Mouse (Mus musculus) CD8-positive naive resting alpha-beta T cell, adult 2 months (primary cell): Measurements from ENCODE around the gene Cysrt1.

ENCODE experiments used
- DNase-seq, 2 experiments: peaks; one replicate each; pipeline ENCODE4 v3.0.0; 2022; ENCODE audit warnings: low read depth in 2 of 2, low spot score in 2 of 2

The Cysrt1 gene

GRCm38 (mm10) chr2:25238106-25238505, 4.1 kb downstream of the Cysrt1 start:
- no peak for DNase-seq

- DNase-seq: no peak
Observed at GRCm38 (mm10) chr2:25237522-25237921, 4.7 kb downstream of the Cysrt1 start.

GRCm38 (mm10) chr2:25236614-25237013, 5.6 kb downstream of the Cysrt1 start, which contains the start of gene Rnf224:
Gene Rnf224, minus strand, starts transcription at chr2:25236787.
- no peak for DNase-seq

GRCm38 (mm10) chr2:25234551-25235220, 7.6 kb downstream of the Cysrt1 start:
- DNase-seq: no peak

- DNase-seq: no peak
Observed at GRCm38 (mm10) chr2:25234050-25234449, 8.2 kb downstream of the Cysrt1 start, which contains the start of gene Slc34a3. Gene Slc34a3, minus strand, starts transcription at chr2:25234364.

GRCm38 (mm10) chr2:25233421-25233820, 8.8 kb downstream of the Cysrt1 start:
- DNase-seq: no peak

GRCm38 (mm10) chr2:25231038-25231437, 11.2 kb downstream of the Cysrt1 start:
- DNase-seq: no peak

- no peak for DNase-seq
Observed at GRCm38 (mm10) chr2:25230581-25230980, 11.7 kb downstream of the Cysrt1 start.

- DNase-seq: no peak
Observed at GRCm38 (mm10) chr2:25229582-25229981, 12.7 kb downstream of the Cysrt1 start.

- DNase-seq: no peak
Observed at GRCm38 (mm10) chr2:25228995-25229530, 13.2 kb downstream of the Cysrt1 start.

- peak; percentile 79 to 87 for DNase-seq
Observed at GRCm38 (mm10) chr2:25228431-25228889, 13.8 kb downstream of the Cysrt1 start.

- no peak for DNase-seq
Observed at GRCm38 (mm10) chr2:25227406-25227805, 14.8 kb downstream of the Cysrt1 start.

GRCm38 (mm10) chr2:25226864-25227263, 15.4 kb downstream of the Cysrt1 start:
- DNase-seq: no peak

GRCm38 (mm10) chr2:25225811-25226379, 16.4 kb downstream of the Cysrt1 start:
- DNase-seq: no peak

GRCm38 (mm10) chr2:25224766-25225752, 17.2 kb downstream of the Cysrt1 start:
- DNase-seq: peak; percentile 97 to 99

GRCm38 (mm10) chr2:25224492-25224765, 17.8 kb downstream of the Cysrt1 start, which contains the start of gene Tubb4b:
Gene Tubb4b, minus strand, starts transcription at chr2:25224702.
- no peak for DNase-seq

GRCm38 (mm10) chr2:25223681-25224491, 18.4 kb downstream of the Cysrt1 start:
- DNase-seq: peak in 1 of 2 experiments; percentile 59

- DNase-seq: no peak
Observed at GRCm38 (mm10) chr2:25221331-25221772, 20.9 kb downstream of the Cysrt1 start.

- DNase-seq: no peak
Observed at GRCm38 (mm10) chr2:25218445-25218844, 23.8 kb downstream of the Cysrt1 start, which contains the start of gene Fam166a. Gene Fam166a, plus strand, starts transcription at chr2:25218745.

GRCm38 (mm10) chr2:25217666-25218065, 24.6 kb downstream of the Cysrt1 start:
- no peak for DNase-seq
